Mouse (Mus musculus) olfactory bulb, adult 2 months (tissue): ENCODE data around the gene Chpf.

ENCODE experiments used
- CTCF ChIP-seq: fragments of 200-500 bp; IDR thresholded peaks from 2 replicates; pipeline ENCODE4 v1.5.1; 2012; ENCODE audit warnings: low read depth, mild to moderate bottlenecking, low read length, moderate library complexity; ENCODE audit not compliant: insufficient read depth
- POLR2A ChIP-seq: fragments of 200-500 bp; IDR thresholded peaks from 2 replicates; pipeline ENCODE4 v1.6.1; 2012; ENCODE audit warnings: mild to moderate bottlenecking, low read depth, low read length, moderate library complexity; ENCODE audit not compliant: insufficient read depth

GRCm38 (mm10) chr1:75447265-75448051 lies 31.6 kb downstream of the Chpf start:
- no peak for TF ChIP-seq CTCF
- TF ChIP-seq POLR2A, result no peak
